14 mouse cellular contexts compared by ENCODE assay signal in genomic region chr6:101882938-101883337, GRCm38 (mm10).
DNase-seq lines count a peak whose midpoint lies in the region; ATAC-seq and TF ChIP-seq lines count a peak whose summit lies in the region.
"Had no signal": no experiment of that assay in that cellular context is flagged by ENCODE, and none has a peak within 500 bp of the region (broad histone marks: within the 10 kb centered on the region; RNA-seq: fewer than 3 reads in every experiment).

No protein-coding gene starts in this region.

- no peak overlapping the region for H3K4me3 ChIP-seq in lung, embryonic 14.5 days (ENCODE audit: low read depth, low read length)
- no peak overlapping the region for H3K4me3 ChIP-seq in hindbrain, embryonic 11.5 days (ENCODE audit: low read depth, low read length)
- no peak overlapping the region for H3K4me3 ChIP-seq in midbrain, postnatal 0 days (ENCODE audit: low read depth, low read length)
- H3K4me3 ChIP-seq: heart, embryonic 13.5 days; liver, embryonic 12.5 days had no signal

- ATAC-seq in lung, embryonic 14.5 days (ENCODE audit: insufficient read depth) = peak; percentile 90
- ATAC-seq in hindbrain, embryonic 11.5 days (ENCODE audit: low FRiP score) = peak; percentile 84
- ATAC-seq in midbrain, postnatal 0 days (ENCODE audit: low FRiP score) = no peak
- ATAC-seq: intestine, postnatal 0 days; liver, embryonic 12.5 days had no signal

- peak overlapping the region; percentile 61; the same call in 1 of the 2 replicates for H3K27ac ChIP-seq in lung, embryonic 14.5 days (ENCODE audit: low read depth)
- no peak overlapping the region for H3K27ac ChIP-seq in hindbrain, embryonic 11.5 days (ENCODE audit: low read depth, low read length)
- no peak overlapping the region for H3K27ac ChIP-seq in midbrain, postnatal 0 days (ENCODE audit: low read depth, low read length)
- H3K27ac ChIP-seq: heart, embryonic 13.5 days; liver, embryonic 12.5 days had no signal

- H3K9me3 ChIP-seq in lung, embryonic 14.5 days (ENCODE audit: low read depth, low read length) = no peaks in the 10 kb centered on the region
- no peaks in the 10 kb centered on the region for H3K9me3 ChIP-seq in hindbrain, embryonic 11.5 days (ENCODE audit: control insufficient read depth, low read length)
- H3K9me3 ChIP-seq in midbrain, postnatal 0 days (ENCODE audit: low read length) = no peaks in the 10 kb centered on the region
- H3K9me3 ChIP-seq: heart, embryonic 13.5 days; liver, embryonic 12.5 days had no signal

- peak; percentile 81 for DNase-seq in lung, embryonic 14.5 days
- DNase-seq in lung, adult 18-20 months = no peak
- peak; percentile 20 for DNase-seq in embryo, embryonic 11.5 days (ENCODE audit: low read depth, low spot score)
- peak; percentile 30 for DNase-seq in hindbrain, embryonic 11.5 days (ENCODE audit: low spot score)
- peak; percentile 59 for DNase-seq in midbrain, postnatal 0 days (ENCODE audit: low spot score)
- no peak for DNase-seq in heart, adult 11 months
- DNase-seq in adrenal gland, adult (ENCODE audit: inconsistent age in 2 of 2, low spot score in 1 of 2) = no peak
- DNase-seq: adrenal gland, postnatal 25 days; cerebellum, adult 11 months; thymus, postnatal 25 days had no signal

- WGBS in lung, embryonic 14.5 days = 23% methylated on average over 4 of the region's 4 CpGs
- 25% methylated on average over 4 of the region's 4 CpGs for WGBS in hindbrain, embryonic 11.5 days
- 30% methylated on average over 4 of the region's 4 CpGs for WGBS in midbrain, postnatal 0 days

- TF ChIP-seq CTCF in lung, embryonic 14.5 days (IDR thresholded peaks at IDR 0.05; ENCODE audit: low read depth) = no peak
- no peak for TF ChIP-seq CTCF in midbrain, postnatal 0 days (IDR thresholded peaks at IDR 0.05)

- no peak overlapping the region for H3K9ac ChIP-seq in lung, embryonic 14.5 days
- no peak overlapping the region for H3K9ac ChIP-seq in hindbrain, embryonic 11.5 days (ENCODE audit: low read depth, low read length)
- no peak overlapping the region for H3K9ac ChIP-seq in midbrain, postnatal 0 days (replicated peaks; ENCODE audit: low read length, poor library complexity, severe bottlenecking)
- H3K9ac ChIP-seq: heart, embryonic 13.5 days; liver, embryonic 12.5 days had no signal

- H3K27me3 ChIP-seq in lung, embryonic 14.5 days (ENCODE audit: insufficient read depth, low read length) = no peaks in the 10 kb centered on the region
- no peaks in the 10 kb centered on the region for H3K27me3 ChIP-seq in hindbrain, embryonic 11.5 days (ENCODE audit: control insufficient read depth, insufficient read depth, low read length)
- no peaks in the 10 kb centered on the region for H3K27me3 ChIP-seq in midbrain, postnatal 0 days (ENCODE audit: insufficient read depth, low read length)
- H3K27me3 ChIP-seq: CH12.LX; heart, embryonic 13.5 days; liver, embryonic 12.5 days had no signal

- peaks cover 11% of the 10 kb centered on the region for H3K4me1 ChIP-seq in lung, embryonic 14.5 days (ENCODE audit: insufficient read depth)
- no peaks in the 10 kb centered on the region for H3K4me1 ChIP-seq in hindbrain, embryonic 11.5 days (replicated peaks; ENCODE audit: control insufficient read depth, insufficient read depth, low read length)
- peaks cover 3% of the 10 kb centered on the region; the same call in 1 of the 2 replicates for H3K4me1 ChIP-seq in midbrain, postnatal 0 days (ENCODE audit: insufficient read depth, low read length)
- H3K4me1 ChIP-seq: liver, embryonic 12.5 days had no signal

- no peaks in the 10 kb centered on the region for H3K36me3 ChIP-seq in lung, embryonic 14.5 days (ENCODE audit: insufficient read depth)
- no peaks in the 10 kb centered on the region for H3K36me3 ChIP-seq in hindbrain, embryonic 11.5 days (ENCODE audit: control insufficient read depth, insufficient read depth, low read length)
- no peaks in the 10 kb centered on the region for H3K36me3 ChIP-seq in midbrain, postnatal 0 days (ENCODE audit: insufficient read depth, low read length)
- H3K36me3 ChIP-seq: heart, embryonic 13.5 days; liver, embryonic 12.5 days had no signal

- H3K4me2 ChIP-seq in lung, embryonic 14.5 days = peak overlapping the region; percentile 23; the same call in 1 of the 2 replicates
- no peak overlapping the region for H3K4me2 ChIP-seq in hindbrain, embryonic 11.5 days (replicated peaks; ENCODE audit: low read depth, low read length)
- H3K4me2 ChIP-seq in midbrain, postnatal 0 days (ENCODE audit: low read depth, low read length, poor library complexity, severe bottlenecking) = no peak overlapping the region
- H3K4me2 ChIP-seq: heart, embryonic 13.5 days; liver, embryonic 12.5 days had no signal

Comparison
In these comparisons a context has a peak if more than half of its experiments do, and no peak if none do; other contexts are left out.
1. DNase-seq: peak in lung, embryonic 14.5 days (single experiment), embryo, embryonic 11.5 days (single experiment), hindbrain, embryonic 11.5 days (single experiment) and midbrain, postnatal 0 days (single experiment); none in lung, adult 18-20 months (0 of 2), heart, adult 11 months (single experiment) and adrenal gland, adult (0 of 2).